In genomic region chr4:150250549-150251422, GRCm38 (mm10) we compare ENCODE assay signal across 8 mouse cellular contexts. TPM values are rescaled to one million over a fixed set of nuclear protein-coding genes. Genes with fewer than 3 reads are reported as not detected.
DNase-seq lines count a peak whose midpoint lies in the region; ATAC-seq and TF ChIP-seq lines count a peak whose summit lies in the region.

No protein-coding gene starts in this region.

- H3K27ac ChIP-seq in heart, embryonic 10.5 days: 0 out of 2 replicates have a peak overlapping the region, but pooled peaks have one; percentile 5
- H3K27ac ChIP-seq in forebrain, embryonic 15.5 days (replicated peaks): peak overlapping the region; percentile 83
- peak overlapping the region; percentile 51 for H3K27ac ChIP-seq in kidney, postnatal 0 days
- no peak overlapping the region for H3K27ac ChIP-seq in thymus, adult 2 months (ENCODE audit: control insufficient read depth, insufficient read depth, low read length)

- WGBS in heart, embryonic 10.5 days: 67% methylated on average over 18 of the region's 18 CpGs
- WGBS in forebrain, embryonic 15.5 days: 19% methylated on average over 18 of the region's 18 CpGs
- 50% methylated on average over 18 of the region's 18 CpGs for WGBS in kidney, postnatal 0 days
- WGBS in thymus, adult 2 months: 90% methylated on average over 18 of the region's 18 CpGs

- 0 out of 2 replicates have a peak overlapping the region, but pooled peaks have one; percentile 4 for H3K9ac ChIP-seq in forebrain, embryonic 15.5 days (replicated peaks)
- H3K9ac ChIP-seq in kidney, postnatal 0 days (ENCODE audit: low read depth, low read length): no peak overlapping the region

- TF ChIP-seq POLR2A in thymus, adult 2 months (IDR thresholded peaks at IDR 0.05; ENCODE audit: control insufficient read depth, extremely low read depth, insufficient read depth, low read length, poor library complexity): no peak

- peak overlapping the region; percentile 17 for H3K4me2 ChIP-seq in forebrain, embryonic 15.5 days (replicated peaks)
- no peak overlapping the region for H3K4me2 ChIP-seq in kidney, postnatal 0 days (ENCODE audit: low read length)

- peaks cover 10% of the 10 kb centered on the region for H3K4me1 ChIP-seq in heart, embryonic 10.5 days
- peaks cover 21% of the 10 kb centered on the region for H3K4me1 ChIP-seq in forebrain, embryonic 15.5 days
- no peaks in the 10 kb centered on the region; the same call in 1 of the 2 replicates for H3K4me1 ChIP-seq in kidney, postnatal 0 days (replicated peaks; ENCODE audit: insufficient read depth, low read length)
- no peaks in the 10 kb centered on the region for H3K4me1 ChIP-seq in thymus, adult 2 months (replicated peaks; ENCODE audit: control insufficient read depth, insufficient read depth, low read length)

- H3K36me3 ChIP-seq in heart, embryonic 10.5 days: peaks cover 80% of the 10 kb centered on the region
- H3K36me3 ChIP-seq in forebrain, embryonic 15.5 days: peaks cover 37% of the 10 kb centered on the region
- peaks cover 32% of the 10 kb centered on the region for H3K36me3 ChIP-seq in kidney, postnatal 0 days (ENCODE audit: insufficient read depth, low read length)
- H3K36me3 ChIP-seq in thymus, adult 2 months (ENCODE audit: control insufficient read depth, insufficient read depth, low read length): peaks cover 34% of the 10 kb centered on the region

- H3K4me3 ChIP-seq in heart, embryonic 10.5 days: no peak overlapping the region
- H3K4me3 ChIP-seq in forebrain, embryonic 15.5 days: no peak overlapping the region
- H3K4me3 ChIP-seq in kidney, postnatal 0 days (replicated peaks; ENCODE audit: low read depth, low read length): no peak overlapping the region
- no peak overlapping the region for H3K4me3 ChIP-seq in thymus, adult 2 months (ENCODE audit: control insufficient read depth, insufficient read depth, low read length)

- ATAC-seq in forebrain, embryonic 15.5 days (replicated peaks): peak; percentile 41
- peak; percentile 43; the same call in 1 of the 2 replicates for ATAC-seq in kidney, postnatal 0 days (replicated peaks; ENCODE audit: low FRiP score, low read depth)
- ATAC-seq in activated CD4-positive, CD25-positive, alpha-beta regulatory T cell, adult 4 months: no peak

- no peak for DNase-seq in heart, embryonic 10.5 days (ENCODE audit: low spot score)
- DNase-seq in heart, adult 9 months (ENCODE audit: low spot score in 2 of 2): no peak
- peak; percentile 66 for DNase-seq in ES-CJ7 (ENCODE audit: low read depth, low spot score)
- DNase-seq in kidney, postnatal 0 days (ENCODE audit: low spot score): no peak
- no peak for DNase-seq in thymus, adult 2 months
- DNase-seq in natural killer cell, adult 2 months (ENCODE audit: low spot score in 2 of 2): no peak

- H3K9me3 ChIP-seq in heart, embryonic 10.5 days: no peaks in the 10 kb centered on the region
- no peaks in the 10 kb centered on the region for H3K9me3 ChIP-seq in forebrain, embryonic 15.5 days
- no peaks in the 10 kb centered on the region for H3K9me3 ChIP-seq in kidney, postnatal 0 days (replicated peaks; ENCODE audit: low read length)

- TF ChIP-seq CTCF in kidney, postnatal 0 days (IDR thresholded peaks at IDR 0.05; ENCODE audit: low read depth): no peak
- TF ChIP-seq CTCF in thymus, adult 2 months (IDR thresholded peaks at IDR 0.05; ENCODE audit: borderline replicate concordance, control insufficient read depth, extremely low read depth, insufficient read depth, low read length, poor library complexity): no peak

- H3K27me3 ChIP-seq in heart, embryonic 10.5 days (ENCODE audit: insufficient read depth, poor library complexity, severe bottlenecking): no peaks in the 10 kb centered on the region
- H3K27me3 ChIP-seq in forebrain, embryonic 15.5 days: no peaks in the 10 kb centered on the region
- H3K27me3 ChIP-seq in kidney, postnatal 0 days (ENCODE audit: insufficient read depth, low read length): no peaks in the 10 kb centered on the region
- H3K27me3 ChIP-seq in thymus, adult 2 months (ENCODE audit: control insufficient read depth, insufficient read depth, low read length): no peaks in the 10 kb centered on the region

RNA-seq across cellular contexts. Expression of gene Eno1, which starts 14.3 kb away (rescaled TPM):
- polyA plus RNA-seq in heart, embryonic 10.5 days (2016; fragmentation: Nextera tagmentation; extraction: Ambion mirVana): 3,222 and 3,587 TPM in 2 replicates
- polyA plus RNA-seq in forebrain, embryonic 15.5 days (2015; fragmentation: Nextera tagmentation; extraction: Ambion mirVana): 953 and 957 TPM in 2 replicates
- 1,062 and 1,157 TPM in 2 replicates for polyA plus RNA-seq in kidney, postnatal 0 days (2015; fragmentation: Nextera tagmentation; extraction: Ambion mirVana)
- polyA plus RNA-seq in activated CD4-positive, CD25-positive, alpha-beta regulatory T cell, adult 4 months (2017; shearing (Covaris generic)): 100 to 1,000 TPM; 543 to 642 TPM
- 296 and 344 TPM in 2 replicates for polyA plus RNA-seq in thymus, adult 2 months (2012; rRNA removed)

RNA-seq across cellular contexts. Expression of gene Rere, which starts 30.7 kb away (rescaled TPM):
- 27.6 and 31.6 TPM in 2 replicates for polyA plus RNA-seq in heart, embryonic 10.5 days (2016; fragmentation: Nextera tagmentation; extraction: Ambion mirVana)
- polyA plus RNA-seq in forebrain, embryonic 15.5 days (2015; fragmentation: Nextera tagmentation; extraction: Ambion mirVana): 26.6 and 32.0 TPM in 2 replicates
- polyA plus RNA-seq in kidney, postnatal 0 days (2015; fragmentation: Nextera tagmentation; extraction: Ambion mirVana): 29.1 and 29.8 TPM in 2 replicates
- 10 to 100 TPM; 19.0 to 19.5 TPM for polyA plus RNA-seq in activated CD4-positive, CD25-positive, alpha-beta regulatory T cell, adult 4 months (2017; shearing (Covaris generic))
- polyA plus RNA-seq in thymus, adult 2 months (2012; rRNA removed): 52.5 and 62.1 TPM in 2 replicates

RNA-seq across cellular contexts. Expression of gene Car6, which starts 49.7 kb away (rescaled TPM):
- polyA plus RNA-seq in heart, embryonic 10.5 days (2016; fragmentation: Nextera tagmentation; extraction: Ambion mirVana): not detected in 2 replicates
- not detected in 2 replicates for polyA plus RNA-seq in forebrain, embryonic 15.5 days (2015; fragmentation: Nextera tagmentation; extraction: Ambion mirVana)
- polyA plus RNA-seq in kidney, postnatal 0 days (2015; fragmentation: Nextera tagmentation; extraction: Ambion mirVana): not detected in 2 replicates
- polyA plus RNA-seq in activated CD4-positive, CD25-positive, alpha-beta regulatory T cell, adult 4 months (2017; shearing (Covaris generic)): not detected
- polyA plus RNA-seq in thymus, adult 2 months (2012; rRNA removed): 0.31 and 0.40 TPM in 2 replicates
